Mouse (Mus musculus): ENCODE measurements around the gene Olfr1357. TPM values are rescaled to one million over a fixed set of nuclear protein-coding genes. Genes with fewer than 3 reads are reported as not detected.

Gene Olfr1357
- total RNA-seq, 2 experiments from 2014 or later: not detected

DNA sequence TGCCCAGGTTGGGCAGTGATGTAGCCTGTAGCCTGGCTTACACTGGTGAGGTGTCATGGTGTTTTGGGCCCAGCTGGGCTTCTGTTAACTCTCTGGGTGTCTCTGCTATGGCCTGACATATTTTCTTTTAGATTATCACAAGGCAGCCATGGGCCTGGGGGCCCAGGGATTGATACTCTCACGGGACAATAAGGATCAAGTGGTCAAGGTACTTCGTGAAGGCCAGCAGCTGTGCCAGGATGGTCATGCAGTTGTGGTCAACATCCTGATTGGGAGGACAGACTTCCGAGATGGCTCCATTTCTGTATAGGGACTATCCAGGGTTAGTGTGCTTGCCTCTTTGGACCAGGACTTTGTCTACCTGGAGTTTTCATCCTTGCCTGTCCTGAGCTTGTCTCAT is 33.9 kb downstream of the Olfr1357 start:
- intact Hi-C loops (cut with DNase I): loop anchor here (10.0 kb wide), 1 partner anchor 511 kb away; the partner anchor contains the start of gene 2610008E11Rik
- no peak for DNase-seq

DNA sequence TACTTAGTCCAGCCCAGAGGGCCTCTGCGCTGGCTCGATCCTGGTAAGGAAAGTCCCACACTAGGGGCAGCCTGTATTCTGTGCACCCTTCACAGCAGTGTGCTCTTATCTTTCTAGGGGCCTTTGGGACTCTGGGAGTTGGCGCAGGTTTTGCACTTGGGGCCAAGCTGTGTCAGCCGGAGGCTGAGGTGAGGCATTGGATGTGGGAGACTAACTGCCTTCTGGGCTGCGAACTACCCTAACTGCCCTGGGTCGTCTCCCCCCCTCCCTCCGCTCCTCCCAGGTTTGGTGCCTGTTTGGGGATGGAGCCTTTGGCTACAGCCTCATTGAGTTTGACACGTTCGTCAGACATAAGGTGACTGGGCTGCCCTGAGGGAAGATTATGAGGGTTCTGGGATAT is 34.5 kb downstream of the Olfr1357 start:
- no peak for DNase-seq
- intact Hi-C loops (cut with DNase I): loop anchor here (10.0 kb wide), 1 partner anchor 511 kb away; the partner anchor contains the start of gene 2610008E11Rik

DNA sequence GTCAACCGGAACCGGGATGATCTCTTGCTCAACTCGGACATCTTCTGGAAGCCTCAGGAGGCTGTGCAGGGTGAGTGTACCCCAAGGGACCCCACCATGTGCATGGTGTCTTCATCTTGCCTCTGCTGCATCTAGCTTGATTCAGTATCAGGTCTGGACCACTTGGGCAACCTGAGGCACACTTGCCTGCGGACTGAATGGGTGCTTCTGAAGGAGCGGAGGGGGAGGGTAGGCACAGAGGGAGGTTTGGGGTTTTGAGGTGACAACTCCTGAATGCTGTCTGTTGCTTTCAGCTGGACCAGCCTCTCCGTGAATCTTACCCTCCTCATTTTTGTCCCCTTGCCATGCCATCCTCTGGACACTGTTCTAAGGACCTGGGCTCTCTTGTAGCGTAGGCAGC is 36.8 kb downstream of the Olfr1357 start:
- intact Hi-C loops (cut with DNase I): loop anchor here (10.0 kb wide), 1 partner anchor 514 kb away; the partner anchor contains the start of gene 2610008E11Rik

DNA sequence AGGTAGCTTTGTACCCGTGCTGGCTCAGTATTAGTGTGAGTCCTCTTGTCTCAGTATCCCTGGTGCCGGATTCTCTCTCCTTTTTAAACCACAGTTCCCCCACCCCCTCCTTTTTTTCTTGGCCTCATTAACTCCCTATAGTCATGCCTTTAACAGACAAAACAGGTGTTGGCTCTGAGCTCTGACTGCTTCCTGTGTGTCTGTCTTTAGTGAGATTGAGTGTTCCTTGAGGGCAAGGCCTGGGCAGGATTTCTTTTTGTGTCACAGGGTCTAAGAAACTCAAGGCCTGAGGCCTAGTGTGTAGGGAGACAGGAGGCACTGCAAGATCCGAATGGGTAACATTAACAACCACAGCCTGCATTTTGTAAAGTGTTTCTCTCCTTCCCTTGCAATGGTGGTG is 39.7 kb downstream of the Olfr1357 start:
- intact Hi-C loops (cut with DNase I): loop anchor here (5.0 kb wide), 1 partner anchor 401 kb away; no protein-coding TSS in a partner anchor
- DNase-seq: no peak

More for the DNA sequence above, 36.8 kb downstream of the Olfr1357 start:
- no peak for DNase-seq

GRCm38 (mm10) chr10:78576435-78577184 is 41.3 kb downstream of the Olfr1357 start:
- intact Hi-C loops (cut with DNase I): loop anchor here (5.0 kb wide), 1 partner anchor 399 kb away; no protein-coding TSS in a partner anchor
- DNase-seq: no peak

GRCm38 (mm10) chr10:78575690-78576089 is 42.2 kb downstream of the Olfr1357 start:
- no peak for DNase-seq
- intact Hi-C loops (cut with DNase I): loop anchor here (1.0 to 5.0 kb wide), 2 partner anchors 16 to 398 kb away; partner anchors contain the start of gene Syde1

GRCm38 (mm10) chr10:78575105-78575632 is 42.7 kb downstream of the Olfr1357 start:
- intact Hi-C loops (cut with DNase I): loop anchor here (1.0 to 5.0 kb wide), 2 partner anchors 16 to 398 kb away; partner anchors contain the start of gene Syde1
- no peak for DNase-seq

- intact Hi-C loops (cut with DNase I): loop anchor here (1.0 to 5.0 kb wide), 2 partner anchors 17 to 397 kb away; partner anchors contain the start of gene Syde1
Measured at GRCm38 (mm10) chr10:78574250-78575104, 43.4 kb downstream of the Olfr1357 start, which contains the start of gene Ilvbl. Gene Ilvbl, plus strand, starts transcription at chr10:78574346.

DNA sequence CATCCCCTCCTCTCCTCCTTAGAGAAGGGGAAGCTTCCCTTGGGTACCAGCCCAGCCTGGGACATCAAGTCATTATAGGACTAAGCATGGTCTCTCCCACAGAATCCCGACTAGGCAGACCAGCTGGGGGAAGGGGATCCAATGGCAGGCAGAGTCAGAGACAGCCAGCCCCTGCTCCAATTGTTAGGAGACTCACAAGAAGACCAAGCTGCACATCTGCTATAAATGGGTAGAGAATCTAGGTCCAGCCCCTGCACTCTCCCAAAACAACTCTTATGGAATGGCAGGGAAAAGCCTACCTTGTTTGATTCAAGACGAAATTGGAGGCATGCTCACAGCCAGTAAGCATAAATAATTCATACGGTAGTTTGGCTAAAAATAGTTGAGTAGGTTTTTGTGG is 44.6 kb downstream of the Olfr1357 start:
- intact Hi-C loops (cut with DNase I): no loop called here
- DNase-seq: no peak

More at GRCm38 (mm10) chr10:78574250-78575104, 43.4 kb downstream of the Olfr1357 start, which contains the start of gene Ilvbl:
- DNase-seq: peak; percentile 94 to 96

DNA sequence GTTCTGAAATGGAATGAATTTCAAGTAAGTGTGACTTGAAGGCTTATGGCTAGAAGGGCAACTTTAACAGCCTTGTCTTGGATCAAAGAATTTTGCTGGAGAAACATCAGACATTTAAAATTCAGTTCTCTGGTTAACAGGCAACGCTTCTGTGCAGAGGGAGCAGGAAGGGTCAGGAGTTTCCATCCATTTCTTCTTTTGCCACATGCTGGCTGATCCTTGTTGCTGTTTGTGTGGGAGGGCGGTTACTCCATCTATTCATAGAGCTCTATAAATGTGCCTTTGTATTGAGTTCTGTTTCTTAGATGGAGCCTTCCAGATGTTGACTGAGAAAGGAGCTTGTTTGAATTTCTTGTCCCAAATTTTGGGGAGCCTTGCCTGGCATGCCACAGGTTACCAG is 47.0 kb downstream of the Olfr1357 start:
- no peak for DNase-seq
- intact Hi-C loops (cut with DNase I): no loop called here

- intact Hi-C loops (cut with DNase I): no loop called here
- DNase-seq: no peak
Measured at GRCm38 (mm10) chr10:78570416-78570815, 47.5 kb downstream of the Olfr1357 start.

DNA sequence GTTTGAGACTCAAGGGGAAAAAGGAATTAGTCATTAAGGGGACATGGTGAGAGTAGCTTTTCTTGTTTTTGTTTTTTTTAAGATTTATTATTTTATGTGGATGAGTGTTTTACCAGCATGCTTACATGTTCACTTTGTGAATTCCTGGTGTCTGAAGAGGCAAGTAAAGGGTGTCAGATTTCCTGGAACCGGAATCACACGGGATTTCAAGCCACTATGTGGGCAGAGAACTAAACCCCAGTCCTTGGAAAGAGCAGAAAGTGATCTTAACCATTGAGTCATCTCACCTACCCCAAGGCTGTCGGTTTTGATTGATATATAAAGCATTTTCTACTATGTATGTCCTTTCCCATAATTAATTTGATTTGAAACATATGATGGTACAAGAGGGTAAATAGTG is 48.2 kb downstream of the Olfr1357 start:
- intact Hi-C loops (cut with DNase I): loop anchor here (5.0 kb wide), 1 partner anchor 33 kb away; no protein-coding TSS in a partner anchor
- DNase-seq: no peak

DNA sequence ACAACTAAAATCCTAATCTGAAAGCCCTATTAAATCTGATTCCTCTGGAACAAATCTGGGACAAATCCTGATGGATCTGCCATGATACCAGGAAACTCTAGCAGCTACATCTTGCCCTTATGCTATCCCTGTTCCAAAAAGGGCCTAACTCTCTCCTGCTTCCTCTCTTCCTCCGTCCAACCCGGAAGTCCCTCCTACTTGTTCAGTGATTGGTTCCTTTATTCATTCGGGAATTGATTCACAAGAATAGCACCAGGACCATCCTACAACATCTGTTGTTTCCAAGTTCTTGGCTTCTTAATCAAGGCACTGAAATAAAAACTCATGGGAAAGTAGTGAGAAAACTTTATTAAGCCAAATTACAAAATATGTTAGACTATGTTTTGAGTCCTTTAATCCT is 48.7 kb downstream of the Olfr1357 start:
- no peak for DNase-seq

GRCm38 (mm10) chr10:78565070-78565469 is 52.8 kb downstream of the Olfr1357 start:
- intact Hi-C loops (cut with DNase I): loop anchor here (5.0 kb wide), 1 partner anchor 37 kb away; no protein-coding TSS in a partner anchor
- DNase-seq: no peak

More for the DNA sequence above, 48.7 kb downstream of the Olfr1357 start:
- intact Hi-C loops (cut with DNase I): loop anchor here (5.0 kb wide), 1 partner anchor 33 kb away; no protein-coding TSS in a partner anchor

Other genes with a start within 250 kb of the Olfr1357 start
- 10 to 100 TPM; 93.6 to 97.2 TPM for gene Rrp1, start 205.0 kb downstream of the Olfr1357 start, total RNA-seq (2021)
- gene Cstb, start 192.4 kb downstream of the Olfr1357 start, total RNA-seq (2021): 10 to 100 TPM; 30.4 to 30.6 TPM
- gene Pdxk, start 153.1 kb downstream of the Olfr1357 start, total RNA-seq (2021): 10 to 100 TPM; 10.6 to 11.7 TPM
- not detected for gene Olfr1358, start 100.6 kb downstream of the Olfr1357 start, total RNA-seq (2021)
- gene Ilvbl, start 43.7 kb downstream of the Olfr1357 start, total RNA-seq (2021): 10 to 100 TPM; 42.3 to 42.7 TPM
- gene Syde1, start 26.1 kb downstream of the Olfr1357 start, total RNA-seq (2021): 10 to 100 TPM; 12.0 to 15.2 TPM
- gene Casp14, start 100.2 kb upstream of the Olfr1357 start, total RNA-seq (2021): not detected
- not detected for gene Ccdc105, start 135.0 kb upstream of the Olfr1357 start, total RNA-seq (2021)
- gene Slc1a6, start 162.4 kb upstream of the Olfr1357 start, total RNA-seq (2021): under 1 TPM in 1 of 2 experiments, not detected in 1; 0.30 TPM
- not detected for gene Olfr1356, start 234.1 kb upstream of the Olfr1357 start, total RNA-seq (2021)

Data from heart, postnatal 36 days (tissue).